Mouse (Mus musculus) limb, embryonic 13.5 days (tissue): ENCODE measurements at regions not wholly inside any gene's neighbourhood (a gene's known extent, or its start where the extent isn't known, plus 50 kb on each side); places are given as distances from the start of the nearest gene placed in this dataset. TPM values are rescaled to one million over a fixed set of nuclear protein-coding genes. Genes with fewer than 3 reads are reported as not detected.

Experiments used
- ATAC-seq: fragments of 200-750 bp; cut with Nextera tagmentation; 2 replicates; pipeline ENCODE4 v1.8.0; 2017; ENCODE audit warnings: low read depth, moderate number of reproducible peaks, moderate TSS enrichment; ENCODE audit not compliant: low FRiP score
- H3K27ac ChIP-seq: fragments of 300-500 bp; sonication (generic); 2 replicates; pipeline ENCODE4 v1.5.1; 2015; ENCODE audit warnings: inconsistent platforms, mild to moderate bottlenecking, moderate library complexity
- H3K27me3 ChIP-seq: fragments of 300-500 bp; sonication (generic); 2 replicates; pipeline ENCODE4 v1.6.1; 2015; ENCODE audit warnings: mild to moderate bottlenecking, inconsistent platforms
- H3K36me3 ChIP-seq: fragments of 300-500 bp; sonication (generic); 2 replicates; pipeline ENCODE4 v1.6.1; 2015; ENCODE audit warnings: inconsistent platforms, mild to moderate bottlenecking, moderate library complexity
- H3K4me1 ChIP-seq: fragments of 300-500 bp; sonication (generic); 2 replicates; pipeline ENCODE4 v1.6.1; 2015; ENCODE audit warnings: inconsistent platforms
- H3K4me2 ChIP-seq: fragments of 300-500 bp; sonication (generic); replicated peaks from 2 replicates; pipeline ENCODE4 v1.6.1; 2015; ENCODE audit warnings: inconsistent platforms, mild to moderate bottlenecking, moderate library complexity
- H3K4me3 ChIP-seq: fragments of 300-500 bp; sonication (generic); 2 replicates; pipeline ENCODE4 v1.5.1; 2015; ENCODE audit warnings: moderate library complexity, mild to moderate bottlenecking, inconsistent platforms
- H3K9ac ChIP-seq: fragments of 300-500 bp; sonication (generic); 2 replicates; pipeline ENCODE4 v1.6.1; 2015; ENCODE audit warnings: mild to moderate bottlenecking, inconsistent platforms
- H3K9me3 ChIP-seq: fragments of 300-500 bp; sonication (generic); 2 replicates; pipeline ENCODE4 v1.6.1; 2016; ENCODE audit warnings: inconsistent platforms
- WGBS: fragments of 180-500 bp; shearing (Covaris S2); methylation state at CpG from one replicate; pipeline ENCODE4 v1.1.7; 2015; 5-methylcytosine and 5-hydroxymethylcytosine counted together
- microRNA-seq: library from miRNA; unstranded; fragments of <30 nt; microRNA quantifications from one replicate; pipeline ENCODE4, GENCODE M21; 2016

DNA sequence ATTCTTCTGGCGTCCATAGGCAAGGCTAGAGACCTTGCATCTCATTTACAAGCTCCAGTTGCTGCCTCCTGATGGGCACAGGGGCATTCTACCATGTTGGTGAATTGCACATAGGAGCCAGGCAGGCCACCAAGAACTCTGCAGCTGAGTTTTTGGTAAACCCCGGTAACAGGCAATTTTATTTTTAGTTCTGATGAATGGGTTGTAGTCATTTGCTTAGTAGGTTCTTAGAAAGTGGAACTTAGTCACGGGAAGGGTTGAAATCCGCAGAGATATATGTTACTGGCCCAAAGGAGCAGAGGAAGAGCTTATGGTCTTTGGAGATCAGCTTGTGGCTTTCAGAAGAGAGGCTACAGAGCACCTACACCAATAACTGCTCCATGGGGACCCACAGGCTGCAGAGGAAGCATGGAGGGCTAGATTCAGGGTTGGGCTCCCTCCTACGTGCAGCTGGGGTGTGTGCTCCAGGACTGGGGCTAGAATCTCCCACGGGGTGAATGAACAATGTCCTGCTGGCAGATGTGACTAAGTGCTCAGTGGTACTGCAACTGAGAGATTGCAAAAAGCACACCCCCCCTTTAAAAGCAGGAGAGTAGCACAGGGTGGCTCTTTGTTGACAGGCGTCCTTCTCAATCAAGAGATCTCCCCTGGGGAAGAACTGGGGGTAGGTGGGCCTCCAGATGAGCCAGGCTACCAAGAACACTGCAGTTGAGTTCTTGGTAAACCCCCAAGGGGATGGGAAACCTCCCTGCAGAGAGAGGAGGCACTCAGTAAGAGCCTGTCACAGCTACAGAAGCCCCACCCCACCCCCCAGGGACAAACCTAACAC, 65.6 kb upstream of the Med13l start:
- ATAC-seq: no peak

GRCm38 (mm10) chr5:118495478-118495760, 65.1 kb upstream of the Med13l start:
- no peak for ATAC-seq
- Histone ChIP-seq H3K27me3 (no peaks in the 10 kb centered on the region), H3K4me3 (no peak overlapping the region), H3K27ac (no peak overlapping the region), H3K4me1 (peaks cover 11% of the 10 kb centered on the region), H3K36me3 (no peaks in the 10 kb centered on the region), H3K4me2 (no peak overlapping the region), H3K9me3 (no peaks in the 10 kb centered on the region), H3K9ac (no peak overlapping the region)
- 66% methylated on average over 2 of the region's 2 CpGs for WGBS

More for the DNA sequence above, 65.6 kb upstream of the Med13l start:
- no peak overlapping the region for H3K27ac ChIP-seq
- no peak overlapping the region for H3K4me3 ChIP-seq
- no peaks in the 10 kb centered on the region for H3K27me3 ChIP-seq
- H3K4me2 ChIP-seq: no peak overlapping the region
- no peaks in the 10 kb centered on the region for H3K36me3 ChIP-seq
- no peaks in the 10 kb centered on the region for H3K9me3 ChIP-seq
- WGBS: 63% methylated on average over 7 of the region's 7 CpGs
- peaks cover 11% of the 10 kb centered on the region for H3K4me1 ChIP-seq
- no peak overlapping the region for H3K9ac ChIP-seq

GRCm38 (mm10) chr5:118501624-118502023, 58.9 kb upstream of the Med13l start:
- 63% methylated on average over 5 of the region's 5 CpGs for WGBS
- Histone ChIP-seq H3K9me3 (no peaks in the 10 kb centered on the region), H3K27me3 (no peaks in the 10 kb centered on the region), H3K4me3 (no peak overlapping the region), H3K27ac (no peak overlapping the region), H3K36me3 (no peaks in the 10 kb centered on the region), H3K9ac (no peak overlapping the region), H3K4me2 (no peak overlapping the region), H3K4me1 (peaks cover 30% of the 10 kb centered on the region)
- no peak for ATAC-seq

DNA sequence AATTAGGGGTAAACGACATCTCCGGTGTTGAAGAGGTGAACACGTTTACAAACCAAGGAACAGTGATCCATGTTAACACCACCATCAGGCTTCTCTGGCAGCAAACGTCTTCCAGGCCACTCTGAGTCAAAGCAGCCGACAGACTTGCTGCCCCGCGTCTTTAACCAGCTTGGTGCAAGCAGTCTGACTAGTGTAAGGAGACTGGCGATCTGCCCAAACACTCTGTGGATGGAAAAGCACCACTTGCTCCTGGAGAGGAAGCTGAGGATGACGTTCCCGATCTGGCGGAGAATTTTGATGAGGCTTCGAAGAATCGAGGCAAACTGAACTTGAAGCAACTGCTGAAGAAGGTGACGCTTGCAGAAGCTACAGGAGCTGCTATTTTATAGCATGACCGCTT, 57.5 kb upstream of the Med13l start:
- no peak overlapping the region; the same call in none of the 2 replicates for H3K27ac ChIP-seq
- peaks cover 30% of the 10 kb centered on the region for H3K4me1 ChIP-seq
- no peaks in the 10 kb centered on the region for H3K27me3 ChIP-seq
- no peaks in the 10 kb centered on the region for H3K36me3 ChIP-seq
- no peaks in the 10 kb centered on the region for H3K9me3 ChIP-seq
- ATAC-seq: no peak
- WGBS: 46% methylated on average over 15 of the region's 15 CpGs
- 0 out of 2 replicates have a peak overlapping the region, but pooled peaks have one; percentile 1 for H3K9ac ChIP-seq
- no peak overlapping the region for H3K4me2 ChIP-seq
- H3K4me3 ChIP-seq: no peak overlapping the region

- Histone ChIP-seq H3K9ac (no peak overlapping the region), H3K9me3 (no peaks in the 10 kb centered on the region)
- WGBS: 92% methylated on average over 10 of the region's 10 CpGs
Observed at GRCm38 (mm10) chr5:118504170-118504569, 56.3 kb upstream of the Med13l start.

GRCm38 (mm10) chr5:118504926-118505325, 55.6 kb upstream of the Med13l start:
- no peak for ATAC-seq
- WGBS: 14% methylated on average over 7 of the region's 7 CpGs
- H3K9ac ChIP-seq: no peak overlapping the region
- no peak overlapping the region for H3K27ac ChIP-seq
- no peaks in the 10 kb centered on the region for H3K9me3 ChIP-seq
- H3K36me3 ChIP-seq: no peaks in the 10 kb centered on the region
- H3K4me1 ChIP-seq: peaks cover 30% of the 10 kb centered on the region
- H3K27me3 ChIP-seq: no peaks in the 10 kb centered on the region
- no peak overlapping the region for H3K4me2 ChIP-seq
- H3K4me3 ChIP-seq: no peak overlapping the region

More at GRCm38 (mm10) chr5:118504170-118504569, 56.3 kb upstream of the Med13l start:
- ATAC-seq: no peak
- no peak overlapping the region for H3K4me2 ChIP-seq
- H3K4me1 ChIP-seq: peaks cover 30% of the 10 kb centered on the region
- H3K4me3 ChIP-seq: no peak overlapping the region
- H3K36me3 ChIP-seq: no peaks in the 10 kb centered on the region
- H3K27me3 ChIP-seq: no peaks in the 10 kb centered on the region
- H3K27ac ChIP-seq: no peak overlapping the region

- H3K4me2 ChIP-seq: no peak overlapping the region
- ATAC-seq: no peak
- no peaks in the 10 kb centered on the region for H3K9me3 ChIP-seq
- no peak overlapping the region for H3K9ac ChIP-seq
- no peak overlapping the region for H3K27ac ChIP-seq
- 44% methylated on average over 5 of the region's 5 CpGs for WGBS
- peaks cover 33% of the 10 kb centered on the region for H3K4me1 ChIP-seq
- no peaks in the 10 kb centered on the region for H3K36me3 ChIP-seq
- no peak overlapping the region for H3K4me3 ChIP-seq
- no peaks in the 10 kb centered on the region for H3K27me3 ChIP-seq
Observed at GRCm38 (mm10) chr5:118509871-118510270, 50.6 kb upstream of the Med13l start.

Small RNA genes in the stretch of these regions (microRNA-seq; reads per million reads assigned to microRNA genes)
- gene Gm26455: not detected
